Mouse (Mus musculus): ENCODE data around the gene Susd5. TPM values are rescaled to one million over a fixed set of nuclear protein-coding genes. Genes with fewer than 3 reads are reported as not detected.

Susd5 gene
- total and polyA plus RNA-seq, 3 experiments: not detected

- in situ Hi-C loops (cut with MboI; ENCODE audit: low pct_ligation_motif_present, low pct_unique_long_range_greater_than_20kb, low sequenced_read_pairs) (no loop called here), dilution Hi-C loops (cut with MboI; ENCODE audit: extremely low pct_ligation_motif_present, extremely low pct_unique_long_range_greater_than_20kb, low sequenced_read_pairs) (no loop called here)
- no peak for DNase-seq (ENCODE audit: extremely low read depth)
- Histone ChIP-seq H3K36me3 (replicated peaks in 1 of 2; ENCODE audit: control insufficient read depth in 1 of 2, insufficient read depth in 1 of 2, low read length in 1 of 2) (peaks cover 0 to 2% of the 10 kb centered on the region in 2 experiments), H3K4me2 (ENCODE audit: insufficient read depth, low read depth, poor library complexity, severe bottlenecking) (no peak overlapping the region), H3K9me3 (replicated peaks; ENCODE audit: low read length) (no peaks in the 10 kb centered on the region), H3K79me2 (replicated peaks; ENCODE audit: control insufficient read depth, extremely low read depth, insufficient read depth, poor library complexity, severe bottlenecking) (no peaks in the 10 kb centered on the region), H3K27ac (ENCODE audit: insufficient read depth, low read depth) (no peak overlapping the region), H3K4me1 (ENCODE audit: control insufficient read depth in 1 of 2, insufficient read depth in 2 of 2) (no peaks in the 10 kb centered on the region; a peak in 1 of 4 replicates), H3K9ac (ENCODE audit: insufficient read depth, low read depth) (no peak overlapping the region), H3K4me3 (replicated peaks in 1 of 3; ENCODE audit: low read depth in 2 of 3, low read length in 2 of 3, poor library complexity in 1 of 3) (no peak overlapping the region), H3K27me3 (replicated peaks) (no peaks in the 10 kb centered on the region)
- TF ChIP-seq ZC3H11A (IDR thresholded peaks at IDR 0.05; ENCODE audit: low read depth, low read length) (no peak), TCF12 (IDR thresholded peaks at IDR 0.05; ENCODE audit: low read depth, low read length) (no peak), NELFE (IDR thresholded peaks at IDR 0.05; ENCODE audit: low read depth, low read length) (no peak), POLR2A (IDR thresholded peaks at IDR 0.05; ENCODE audit: low read depth, low read length) (no peak), CHD1 (IDR thresholded peaks at IDR 0.05; ENCODE audit: low read depth, low read length) (no peak), HCFC1 (IDR thresholded peaks at IDR 0.05; ENCODE audit: low read depth, low read length) (no peak), ZMIZ1 (IDR thresholded peaks at IDR 0.05; ENCODE audit: low read depth, low read length) (no peak), UBTF (IDR thresholded peaks at IDR 0.05; ENCODE audit: low read depth, low read length) (no peak), USF1 (IDR thresholded peaks at IDR 0.05; ENCODE audit: low read depth, low read length) (no peak), MXI1 (IDR thresholded peaks at IDR 0.05; ENCODE audit: low read depth, low read length) (no peak), ELF1 (IDR thresholded peaks at IDR 0.05; ENCODE audit: low read depth, low read length) (no peak), POLR2AphosphoS2 (IDR thresholded peaks at IDR 0.05; ENCODE audit: low read depth, low read length) (no peak)
Measured at GRCm38 (mm10) chr9:114019012-114019762, 37.8 kb upstream of the Susd5 start.

- Histone ChIP-seq H3K9ac (ENCODE audit: insufficient read depth, low read depth) (no peak overlapping the region), H3K9me3 (replicated peaks; ENCODE audit: low read length) (no peaks in the 10 kb centered on the region), H3K4me3 (replicated peaks in 1 of 3; ENCODE audit: low read depth in 2 of 3, low read length in 2 of 3, poor library complexity in 1 of 3) (no peak overlapping the region), H3K79me2 (replicated peaks; ENCODE audit: control insufficient read depth, extremely low read depth, insufficient read depth, poor library complexity, severe bottlenecking) (no peaks in the 10 kb centered on the region), H3K27ac (ENCODE audit: insufficient read depth, low read depth) (no peak overlapping the region), H3K4me2 (ENCODE audit: insufficient read depth, low read depth, poor library complexity, severe bottlenecking) (no peak overlapping the region), H3K27me3 (replicated peaks) (no peaks in the 10 kb centered on the region), H3K4me1 (ENCODE audit: control insufficient read depth in 1 of 2, insufficient read depth in 2 of 2) (no peaks in the 10 kb centered on the region; a peak in 1 of 4 replicates), H3K36me3 (replicated peaks in 1 of 2; ENCODE audit: control insufficient read depth in 1 of 2, insufficient read depth in 1 of 2, low read length in 1 of 2) (no peaks in the 10 kb centered on the region)
- dilution Hi-C loops (cut with MboI; ENCODE audit: extremely low pct_ligation_motif_present, extremely low pct_unique_long_range_greater_than_20kb, low sequenced_read_pairs) (no loop called here), in situ Hi-C loops (cut with MboI; ENCODE audit: low pct_ligation_motif_present, low pct_unique_long_range_greater_than_20kb, low sequenced_read_pairs) (no loop called here)
- no peak for DNase-seq (ENCODE audit: extremely low read depth)
- TF ChIP-seq CHD2 (IDR thresholded peaks at IDR 0.05; ENCODE audit: low read length) (no peak), ZC3H11A (IDR thresholded peaks at IDR 0.05; ENCODE audit: low read depth, low read length) (no peak), NELFE (IDR thresholded peaks at IDR 0.05; ENCODE audit: low read depth, low read length) (no peak), HCFC1 (IDR thresholded peaks at IDR 0.05; ENCODE audit: low read depth, low read length) (no peak), CTCF (conservative IDR thresholded peaks at IDR 0.05 in 1 of 2, IDR thresholded peaks at IDR 0.05 in 1 of 2; ENCODE audit: low read depth in 2 of 2, low read length in 2 of 2) (no peak), RAD21 (IDR thresholded peaks at IDR 0.05; ENCODE audit: low read depth, low read length) (no peak), RCOR1 (conservative IDR thresholded peaks at IDR 0.05; ENCODE audit: low read depth, low read length) (no peak), MAZ (IDR thresholded peaks at IDR 0.05; ENCODE audit: low read depth, low read length) (no peak), POLR2AphosphoS2 (IDR thresholded peaks at IDR 0.05; ENCODE audit: low read depth, low read length) (no peak), E2F4 (IDR thresholded peaks at IDR 0.05; ENCODE audit: insufficient replicate concordance, low read depth, low read length) (no peak), SIN3A (IDR thresholded peaks at IDR 0.05; ENCODE audit: low read length) (no peak), SMC3 (IDR thresholded peaks at IDR 0.05; ENCODE audit: low read depth, low read length) (no peak), CHD1 (IDR thresholded peaks at IDR 0.05; ENCODE audit: low read depth, low read length) (no peak), POLR2A (IDR thresholded peaks at IDR 0.05; ENCODE audit: low read depth, low read length) (no peak)
Measured at GRCm38 (mm10) chr9:114022141-114022540, 34.8 kb upstream of the Susd5 start.

Data from CH12.LX (cell line).